Mouse (Mus musculus): ENCODE measurements around the gene Ptpn18. TPM values are rescaled to one million over a fixed set of nuclear protein-coding genes. Genes with fewer than 3 reads are reported as not detected.

The Ptpn18 gene
- total and polyA plus RNA-seq, 3 experiments = 84.9 to 205 (median 155) TPM

DNA sequence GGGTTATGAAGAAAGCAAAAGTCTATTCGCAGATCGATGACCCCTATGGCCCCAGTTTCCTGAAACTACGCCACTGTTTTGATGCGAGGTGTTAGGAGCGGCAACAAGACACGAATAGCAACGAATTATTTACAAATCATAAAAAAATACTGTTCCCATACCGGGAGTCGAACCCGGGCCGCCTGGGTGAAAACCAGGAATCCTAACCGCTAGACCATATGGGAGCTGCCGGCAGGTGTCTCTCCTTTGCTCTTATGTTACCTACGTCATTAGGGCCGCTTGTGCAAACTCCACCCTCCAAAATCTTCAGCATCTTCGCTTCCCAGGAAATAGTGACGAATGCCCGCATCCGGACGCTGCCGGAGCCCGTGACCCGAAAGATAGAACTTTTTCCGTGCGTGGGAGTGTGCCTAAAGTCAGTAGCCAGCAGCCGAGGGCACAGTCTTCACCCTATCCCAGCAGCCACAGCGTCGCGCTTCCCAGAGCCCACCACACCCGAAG, 24.9 kb upstream of the Ptpn18 start (continued):
- TF ChIP-seq IRF4 (IDR thresholded peaks at IDR 0.05; ENCODE audit: low read depth, low read length) = peak; percentile 70
- peak; percentile 80 for TF ChIP-seq ETS1 (conservative IDR thresholded peaks at IDR 0.05; ENCODE audit: low read depth, low read length)
- TF ChIP-seq POLR2A (IDR thresholded peaks at IDR 0.05; ENCODE audit: low read depth, low read length) = peak; percentile 83
- TF ChIP-seq KAT2A (IDR thresholded peaks at IDR 0.05; ENCODE audit: insufficient replicate concordance, low read length) = peak; percentile 85; the same call in 1 of the 2 replicates
- no peak for TF ChIP-seq SIN3A (IDR thresholded peaks at IDR 0.05; ENCODE audit: low read length)
- no peak for TF ChIP-seq PAX5 (IDR thresholded peaks at IDR 0.05; ENCODE audit: low read length)
- no peak for TF ChIP-seq SMC3 (IDR thresholded peaks at IDR 0.05; ENCODE audit: low read depth, low read length)
- TF ChIP-seq POLR2AphosphoS2 (IDR thresholded peaks at IDR 0.05; ENCODE audit: low read depth, low read length) = no peak

DNA sequence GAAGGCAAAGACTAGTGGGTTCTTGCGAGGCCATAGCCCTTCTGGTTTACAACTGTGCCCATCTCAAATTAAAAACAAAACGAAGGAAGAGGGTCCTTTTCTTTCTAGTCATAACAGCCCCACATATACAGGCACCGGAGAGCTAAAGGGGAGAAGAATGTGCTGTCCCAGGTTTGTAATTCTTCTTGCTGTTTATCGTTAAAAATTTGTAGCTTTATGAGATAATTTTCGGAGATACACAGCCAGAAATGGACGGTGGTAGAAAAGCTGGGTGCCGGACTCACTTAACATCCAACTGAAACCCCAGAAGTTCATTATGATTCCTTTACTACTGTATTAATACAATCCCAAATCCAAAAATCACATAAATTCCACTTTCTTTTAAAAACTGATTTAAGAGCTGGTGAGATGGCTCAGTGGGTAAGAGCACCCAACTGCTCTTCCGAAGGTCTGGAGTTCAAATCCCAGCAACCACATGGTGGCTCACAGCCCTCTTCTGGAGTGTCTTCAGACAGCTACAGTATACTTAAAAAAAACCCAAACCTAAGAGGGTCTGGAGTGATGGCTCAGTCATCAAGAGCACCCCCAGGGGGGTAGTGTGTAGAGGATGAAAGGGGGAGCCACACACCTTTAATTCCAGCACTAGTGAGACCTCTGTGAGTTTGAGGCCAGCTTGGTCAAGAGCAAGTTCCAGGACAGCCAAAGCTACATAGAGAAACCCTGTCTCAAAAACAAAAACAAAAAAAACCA, 24.0 kb upstream of the Ptpn18 start:
- in situ Hi-C loops (cut with MboI; ENCODE audit: low pct_ligation_motif_present, low pct_unique_long_range_greater_than_20kb, low sequenced_read_pairs) (no loop called here), dilution Hi-C loops (cut with MboI; ENCODE audit: extremely low pct_ligation_motif_present, extremely low pct_unique_long_range_greater_than_20kb, low sequenced_read_pairs) (no loop called here)
- Histone ChIP-seq H3K4me2 (ENCODE audit: insufficient read depth, low read depth, poor library complexity, severe bottlenecking) (peak overlapping the region; percentile 83), H3K9ac (ENCODE audit: insufficient read depth, low read depth) (peak overlapping the region; percentile 88), H3K4me1 (ENCODE audit: control insufficient read depth in 1 of 2, insufficient read depth in 2 of 2) (peaks cover 0 to 29% of the 10 kb centered on the region in 2 experiments; a peak in 3 of 4 replicates), H3K27ac (ENCODE audit: insufficient read depth, low read depth) (peak overlapping the region; percentile 47; the same call in 1 of the 2 replicates), H3K9me3 (replicated peaks; ENCODE audit: low read length) (peaks cover 23% of the 10 kb centered on the region), H3K36me3 (replicated peaks in 1 of 2; ENCODE audit: control insufficient read depth in 1 of 2, insufficient read depth in 1 of 2, low read length in 1 of 2) (peaks cover 6 to 10% of the 10 kb centered on the region in 2 experiments), H3K27me3 (replicated peaks) (no peaks in the 10 kb centered on the region), H3K79me2 (replicated peaks; ENCODE audit: control insufficient read depth, extremely low read depth, insufficient read depth, poor library complexity, severe bottlenecking) (peaks cover 13% of the 10 kb centered on the region), H3K4me3 (replicated peaks in 1 of 3; ENCODE audit: low read depth in 2 of 3, low read length in 2 of 3, poor library complexity in 1 of 3) (peak overlapping the region; percentile 60 to 72 (median 61))
- peak; percentile 43 for DNase-seq (ENCODE audit: extremely low read depth)
- TF ChIP-seq POLR2AphosphoS2 (IDR thresholded peaks at IDR 0.05; ENCODE audit: low read depth, low read length) = no peak
- TF ChIP-seq SIN3A (IDR thresholded peaks at IDR 0.05; ENCODE audit: low read length) = no peak
- peak; percentile 9; the same call in 1 of the 2 replicates for TF ChIP-seq MAFK (IDR thresholded peaks at IDR 0.05; ENCODE audit: insufficient replicate concordance, low read length)
- TF ChIP-seq TBP (conservative IDR thresholded peaks at IDR 0.05; ENCODE audit: low read depth, low read length) = peak; percentile 86
- TF ChIP-seq BHLHE40 (IDR thresholded peaks at IDR 0.05; ENCODE audit: low read depth, low read length) = 0 out of 2 replicates have a peak, but pooled peaks have one; percentile 5
- no peak for TF ChIP-seq NRF1 (IDR thresholded peaks at IDR 0.05; ENCODE audit: low read depth, low read length)
- TF ChIP-seq ZNF384 (IDR thresholded peaks at IDR 0.05; ENCODE audit: low read depth, low read length) = no peak; the same call in 1 of the 2 replicates
- TF ChIP-seq MYC (IDR thresholded peaks at IDR 0.05; ENCODE audit: low read depth, low read length) = 0 out of 2 replicates have a peak, but pooled peaks have one; percentile 18

DNA sequence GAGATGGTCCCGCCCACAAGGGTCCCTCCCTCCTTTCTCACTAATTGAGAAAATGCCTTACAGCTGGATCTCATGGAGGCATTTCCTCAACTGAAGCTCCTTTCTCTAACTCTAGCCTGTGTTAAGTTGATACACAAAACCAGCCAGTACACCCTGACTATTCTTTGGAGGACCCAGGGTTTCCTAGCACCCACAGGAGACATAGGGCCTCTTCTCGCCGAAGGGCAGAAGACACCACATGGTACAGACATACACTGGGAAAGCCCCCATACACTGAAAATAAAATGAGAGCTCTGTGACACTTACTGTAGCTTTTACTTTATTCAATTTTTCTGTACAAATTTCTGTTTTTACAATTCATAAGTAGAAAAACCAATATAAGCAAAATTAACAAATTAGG, 23.2 kb upstream of the Ptpn18 start:
- peaks cover 0 to 36% of the 10 kb centered on the region in 2 experiments; a peak in 3 of 4 replicates for H3K4me1 ChIP-seq (ENCODE audit: control insufficient read depth in 1 of 2, insufficient read depth in 2 of 2)
- peak overlapping the region; percentile 51; the same call in 1 of the 2 replicates for H3K4me2 ChIP-seq (ENCODE audit: insufficient read depth, low read depth, poor library complexity, severe bottlenecking)
- TF ChIP-seq MAX (IDR thresholded peaks at IDR 0.05; ENCODE audit: low read length) (peak; percentile 47; the same call in 1 of the 2 replicates), MXI1 (IDR thresholded peaks at IDR 0.05; ENCODE audit: low read depth, low read length) (0 out of 2 replicates have a peak, but pooled peaks have one; percentile 29), POLR2A (IDR thresholded peaks at IDR 0.05; ENCODE audit: low read depth, low read length) (0 out of 2 replicates have a peak, but pooled peaks have one; percentile 14), UBTF (IDR thresholded peaks at IDR 0.05; ENCODE audit: low read depth, low read length) (no peak), ELF1 (IDR thresholded peaks at IDR 0.05; ENCODE audit: low read depth, low read length) (no peak), MAZ (IDR thresholded peaks at IDR 0.05; ENCODE audit: low read depth, low read length) (no peak), HCFC1 (IDR thresholded peaks at IDR 0.05; ENCODE audit: low read depth, low read length) (no peak), SIN3A (IDR thresholded peaks at IDR 0.05; ENCODE audit: low read length) (0 out of 2 replicates have a peak, but pooled peaks have one; percentile 48), MAFK (IDR thresholded peaks at IDR 0.05; ENCODE audit: insufficient replicate concordance, low read length) (no peak), PAX5 (IDR thresholded peaks at IDR 0.05; ENCODE audit: low read length) (no peak), CHD1 (IDR thresholded peaks at IDR 0.05; ENCODE audit: low read depth, low read length) (no peak), NELFE (IDR thresholded peaks at IDR 0.05; ENCODE audit: low read depth, low read length) (no peak), RCOR1 (conservative IDR thresholded peaks at IDR 0.05; ENCODE audit: low read depth, low read length) (no peak), USF1 (IDR thresholded peaks at IDR 0.05; ENCODE audit: low read depth, low read length) (no peak), MYC (IDR thresholded peaks at IDR 0.05; ENCODE audit: low read depth, low read length) (peak; percentile 63), SMC3 (IDR thresholded peaks at IDR 0.05; ENCODE audit: low read depth, low read length) (no peak), CHD2 (IDR thresholded peaks at IDR 0.05; ENCODE audit: low read length) (no peak), TCF12 (IDR thresholded peaks at IDR 0.05; ENCODE audit: low read depth, low read length) (no peak), POLR2AphosphoS2 (IDR thresholded peaks at IDR 0.05; ENCODE audit: low read depth, low read length) (no peak), CTCF (conservative IDR thresholded peaks at IDR 0.05 in 1 of 2, IDR thresholded peaks at IDR 0.05 in 1 of 2; ENCODE audit: low read depth in 2 of 2, low read length in 2 of 2) (no peak)
- no peaks in the 10 kb centered on the region for H3K27me3 ChIP-seq (replicated peaks)
- peak overlapping the region; percentile 67; the same call in 1 of the 2 replicates for H3K27ac ChIP-seq (ENCODE audit: insufficient read depth, low read depth)
- peaks cover 22% of the 10 kb centered on the region for H3K9me3 ChIP-seq (replicated peaks; ENCODE audit: low read length)
- peaks cover 10 to 11% of the 10 kb centered on the region in 2 experiments for H3K36me3 ChIP-seq (replicated peaks in 1 of 2; ENCODE audit: control insufficient read depth in 1 of 2, insufficient read depth in 1 of 2, low read length in 1 of 2)
- in situ Hi-C loops (cut with MboI; ENCODE audit: low pct_ligation_motif_present, low pct_unique_long_range_greater_than_20kb, low sequenced_read_pairs) = no loop called here
- DNase-seq (ENCODE audit: extremely low read depth) = peak; percentile 43
- dilution Hi-C loops (cut with MboI; ENCODE audit: extremely low pct_ligation_motif_present, extremely low pct_unique_long_range_greater_than_20kb, low sequenced_read_pairs) = no loop called here
- no peak overlapping the region for H3K9ac ChIP-seq (ENCODE audit: insufficient read depth, low read depth)
- H3K79me2 ChIP-seq (replicated peaks; ENCODE audit: control insufficient read depth, extremely low read depth, insufficient read depth, poor library complexity, severe bottlenecking) = peaks cover 19% of the 10 kb centered on the region
- H3K4me3 ChIP-seq (replicated peaks in 1 of 3; ENCODE audit: low read depth in 2 of 3, low read length in 2 of 3, poor library complexity in 1 of 3) = no peak overlapping the region

All from CH12.LX (cell line).